Mouse (Mus musculus) stomach, embryonic 16.5 days (tissue): ENCODE results near the gene Hspa1l. TPM values are rescaled to one million over a fixed set of nuclear protein-coding genes. Genes with fewer than 3 reads are reported as not detected.

Source experiments
- polyA plus RNA-seq: library from polyadenylated mRNA; unstranded; fragments of >200 nt; fragmentation: Nextera tagmentation; extraction: Ambion mirVana; gene quantifications from 2 replicates; pipeline ENCODE4 v1.2.1, GENCODE M21; 2015

Hspa1l gene
- polyA plus RNA-seq, 1 experiment from 2014 or later, result 0.96 TPM

Other genes with a start within 250 kb of the Hspa1l start
- 0.89 and 0.99 TPM in 2 replicates for gene C4b, start 228.8 kb upstream of the Hspa1l start, polyA plus RNA-seq
- gene Cyp21a1, start 168.1 kb upstream of the Hspa1l start, polyA plus RNA-seq, result 0.21 and 6.9 TPM in 2 replicates
- gene Stk19, start 135.8 kb upstream of the Hspa1l start, polyA plus RNA-seq, result 23.8 and 25.8 TPM in 2 replicates
- gene Dxo, start 135.7 kb upstream of the Hspa1l start, polyA plus RNA-seq, result 48.9 and 53.3 TPM in 2 replicates
- 45.0 and 48.1 TPM in 2 replicates for gene Skiv2l, start 122.5 kb upstream of the Hspa1l start, polyA plus RNA-seq
- 89.5 and 96.4 TPM in 2 replicates for gene Nelfe, start 122.3 kb upstream of the Hspa1l start, polyA plus RNA-seq
- 27.8 and 28.9 TPM in 2 replicates for gene Cfb, start 110.2 kb upstream of the Hspa1l start, polyA plus RNA-seq
- gene Zbtb12, start 93.2 kb upstream of the Hspa1l start, polyA plus RNA-seq, result 1.0 and 1.1 TPM in 2 replicates
- 0.49 TPM in 1 of 2 replicates, not detected in the other for gene Gm20547, start 90.7 kb upstream of the Hspa1l start, polyA plus RNA-seq
- 4.4 and 5.5 TPM in 2 replicates for gene C2, start 74.4 kb upstream of the Hspa1l start, polyA plus RNA-seq
- gene Ehmt2, start 74.2 kb upstream of the Hspa1l start, polyA plus RNA-seq, result 61.0 and 61.1 TPM in 2 replicates
- gene Slc44a4, start 58.2 kb upstream of the Hspa1l start, polyA plus RNA-seq, result 19.3 and 21.1 TPM in 2 replicates
- gene Neu1, start 41.5 kb upstream of the Hspa1l start, polyA plus RNA-seq, result 36.7 and 40.6 TPM in 2 replicates
- gene Hspa1b, start 13.5 kb upstream of the Hspa1l start, polyA plus RNA-seq, result 0.94 and 1.4 TPM in 2 replicates
- gene Gm20481, start 2.8 kb upstream of the Hspa1l start, polyA plus RNA-seq, result 0.27 TPM in 1 of 2 replicates, not detected in the other
- gene Hspa1a, start 547 bp upstream of the Hspa1l start, polyA plus RNA-seq, result 13.7 and 16.3 TPM in 2 replicates
- gene Lsm2, start 9.2 kb downstream of the Hspa1l start, polyA plus RNA-seq, result 145 and 146 TPM in 2 replicates
- gene Vars, start 28.3 kb downstream of the Hspa1l start, polyA plus RNA-seq, result 81.1 and 82.1 TPM in 2 replicates
- 0.26 and 0.42 TPM in 2 replicates for gene Vwa7, start 43.9 kb downstream of the Hspa1l start, polyA plus RNA-seq
- gene Sapcd1, start 55.3 kb downstream of the Hspa1l start, polyA plus RNA-seq, result 14.2 and 14.3 TPM in 2 replicates
- gene Msh5, start 74.0 kb downstream of the Hspa1l start, polyA plus RNA-seq, result 3.9 and 4.2 TPM in 2 replicates
- gene Clic1, start 77.3 kb downstream of the Hspa1l start, polyA plus RNA-seq, result 396 and 441 TPM in 2 replicates
- 190 and 193 TPM in 2 replicates for gene Ddah2, start 86.3 kb downstream of the Hspa1l start, polyA plus RNA-seq
- 50.6 and 109 TPM in 2 replicates for gene Ly6g6c, start 92.7 kb downstream of the Hspa1l start, polyA plus RNA-seq
- gene Mpig6b, start 93.5 kb downstream of the Hspa1l start, polyA plus RNA-seq, result 0.48 and 1.0 TPM in 2 replicates
- 32.3 and 49.2 TPM in 2 replicates for gene Ly6g6e, start 104.2 kb downstream of the Hspa1l start, polyA plus RNA-seq
- gene Ly6g6d, start 105.4 kb downstream of the Hspa1l start, polyA plus RNA-seq, result 3.2 and 4.1 TPM in 2 replicates
- 0.46 and 0.54 TPM in 2 replicates for gene Ly6g6f, start 112.9 kb downstream of the Hspa1l start, polyA plus RNA-seq
- 95.8 and 97.9 TPM in 2 replicates for gene Abhd16a, start 116.6 kb downstream of the Hspa1l start, polyA plus RNA-seq
- not detected in 2 replicates for gene Ly6g5c, start 135.6 kb downstream of the Hspa1l start, polyA plus RNA-seq
- gene Ly6g5b, start 142.7 kb downstream of the Hspa1l start, polyA plus RNA-seq, result 0.53 and 0.89 TPM in 2 replicates
- gene Gpank1, start 148.8 kb downstream of the Hspa1l start, polyA plus RNA-seq, result 18.1 and 19.4 TPM in 2 replicates
- gene Csnk2b, start 149.3 kb downstream of the Hspa1l start, polyA plus RNA-seq, result 245 and 269 TPM in 2 replicates
- gene D17H6S53E, start 153.7 kb downstream of the Hspa1l start, polyA plus RNA-seq, result 11.7 and 14.2 TPM in 2 replicates
- 24.9 and 34.0 TPM in 2 replicates for gene Apom, start 159.3 kb downstream of the Hspa1l start, polyA plus RNA-seq
- gene Bag6, start 162.5 kb downstream of the Hspa1l start, polyA plus RNA-seq, result 41.2 and 48.4 TPM in 2 replicates
- 111 and 125 TPM in 2 replicates for gene Prrc2a, start 192.2 kb downstream of the Hspa1l start, polyA plus RNA-seq
- 19.9 and 20.2 TPM in 2 replicates for gene Aif1, start 203.4 kb downstream of the Hspa1l start, polyA plus RNA-seq
- 28.1 and 29.9 TPM in 2 replicates for gene Lst1, start 215.7 kb downstream of the Hspa1l start, polyA plus RNA-seq
- 2.0 TPM in 2 replicates for gene Ltb, start 221.7 kb downstream of the Hspa1l start, polyA plus RNA-seq
- 0.32 TPM in 1 of 2 replicates, not detected in the other for gene Tnf, start 229.3 kb downstream of the Hspa1l start, polyA plus RNA-seq
- 0.44 and 0.46 TPM in 2 replicates for gene Lta, start 232.6 kb downstream of the Hspa1l start, polyA plus RNA-seq
- gene Gm16181, start 248.1 kb downstream of the Hspa1l start, polyA plus RNA-seq, result 0.27 TPM in 1 of 2 replicates, not detected in the other